Mouse (Mus musculus) forebrain, embryonic 11.5 days (tissue): ENCODE results near the gene Omp. TPM values are rescaled to one million over a fixed set of nuclear protein-coding genes. Genes with fewer than 3 reads are reported as not detected.
A peak's percentile ranks its signal among the peaks of the same experiment; 100 is the strongest.

Experiments
- ATAC-seq: fragments of 200-750 bp; cut with Nextera tagmentation; replicated peaks from 2 replicates; pipeline ENCODE4 v1.8.0; 2017; ENCODE audit warnings: moderate TSS enrichment; ENCODE audit not compliant: low FRiP score
- DNase-seq: peaks from one replicate; pipeline ENCODE4 v3.0.0-alpha.2; 2017; ENCODE audit warnings: low spot score
- H3K27ac ChIP-seq: fragments of 300-500 bp; sonication (generic); 2 replicates; pipeline ENCODE4 v1.5.1; 2014; ENCODE audit warnings: low read depth, low read length
- H3K27me3 ChIP-seq: fragments of 300-500 bp; sonication (generic); 2 replicates; pipeline ENCODE4 v1.6.1; 2014; ENCODE audit warnings: mild to moderate bottlenecking, low read length, mixed read lengths; ENCODE audit not compliant: control insufficient read depth, insufficient read depth
- H3K36me3 ChIP-seq: fragments of 300-500 bp; sonication (generic); 2 replicates; pipeline ENCODE4 v1.6.1; 2014; ENCODE audit warnings: mild to moderate bottlenecking, low read length, moderate library complexity, mixed read lengths; ENCODE audit not compliant: control insufficient read depth, insufficient read depth
- H3K4me1 ChIP-seq: fragments of 300-500 bp; sonication (generic); replicated peaks from 2 replicates; pipeline ENCODE4 v1.6.1; 2014; ENCODE audit warnings: low read length, mixed read lengths; ENCODE audit not compliant: control insufficient read depth, insufficient read depth
- H3K4me2 ChIP-seq: fragments of 300-500 bp; sonication (generic); 2 replicates; pipeline ENCODE4 v1.6.1; 2014; ENCODE audit warnings: low read depth, mild to moderate bottlenecking, low read length, moderate library complexity, mixed read lengths; ENCODE audit not compliant: severe bottlenecking
- H3K4me3 ChIP-seq: fragments of 300-500 bp; sonication (generic); 2 replicates; pipeline ENCODE4 v1.5.1; 2014; ENCODE audit warnings: low read depth, low read length
- H3K9ac ChIP-seq: fragments of 300-500 bp; sonication (generic); 2 replicates; pipeline ENCODE4 v1.6.1; 2014; ENCODE audit warnings: low read length
- H3K9me3 ChIP-seq: fragments of 300-500 bp; sonication (generic); 2 replicates; pipeline ENCODE4 v1.6.1; 2016; ENCODE audit warnings: low read length, mixed read lengths; ENCODE audit not compliant: control insufficient read depth
- WGBS: fragments of 180-500 bp; shearing (Covaris S2); extraction: QIAGEN DNeasy Blood & Tissue Kit; methylation state at CpG from one replicate; pipeline ENCODE4 v1.1.7; 2014; 5-methylcytosine and 5-hydroxymethylcytosine counted together
- polyA plus RNA-seq: library from polyadenylated mRNA; unstranded; fragments of >200 nt; fragmentation: Nextera tagmentation; extraction: Ambion mirVana; gene quantifications from 2 replicates; pipeline ENCODE4 v1.2.1, GENCODE M21; 2014

The Omp gene
- polyA plus RNA-seq, 1 experiment from 2014 or later = not detected

- peak overlapping the region; percentile 10; the same call in 1 of the 2 replicates for H3K4me3 ChIP-seq
- peak overlapping the region; percentile 35; the same call in 1 of the 2 replicates for H3K9ac ChIP-seq
- 10% methylated on average over 7 of the region's 7 CpGs for WGBS
- DNase-seq = peak; percentile 84
- H3K9me3 ChIP-seq = no peaks in the 10 kb centered on the region
- H3K27me3 ChIP-seq = no peaks in the 10 kb centered on the region
- ATAC-seq = peak; percentile 72
- no peaks in the 10 kb centered on the region for H3K36me3 ChIP-seq
- H3K4me2 ChIP-seq = peak overlapping the region; percentile 55; the same call in 1 of the 2 replicates
- H3K27ac ChIP-seq = no peak overlapping the region
- H3K4me1 ChIP-seq = no peaks in the 10 kb centered on the region
These were observed 25.0 kb downstream of the Omp start for GRCm38 (mm10) chr7:98120325-98120724.

DNA sequence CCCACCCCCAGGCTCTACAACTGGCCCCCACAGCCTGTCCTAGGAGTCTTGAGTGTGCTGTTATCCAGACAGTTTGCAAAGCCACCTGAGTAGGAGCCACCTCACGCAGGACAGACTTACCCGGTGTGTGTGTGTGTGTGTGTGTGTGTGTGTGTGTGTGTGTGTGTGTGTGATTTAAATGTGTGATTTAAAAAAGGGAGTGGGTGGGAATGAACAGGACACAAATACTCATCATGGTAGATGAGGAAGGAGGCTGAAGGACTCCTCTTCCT, 25.4 kb downstream of the Omp start:
- 72% methylated on average over 2 of the region's 2 CpGs for WGBS
- H3K4me3 ChIP-seq = no peak overlapping the region
- DNase-seq (no peak), ATAC-seq (peak; percentile 49; the same call in 1 of the 2 replicates)
- H3K4me2 ChIP-seq = no peak overlapping the region
- H3K9ac ChIP-seq = no peak overlapping the region
- no peaks in the 10 kb centered on the region for H3K9me3 ChIP-seq
- no peak overlapping the region for H3K27ac ChIP-seq
- no peaks in the 10 kb centered on the region for H3K27me3 ChIP-seq
- no peaks in the 10 kb centered on the region for H3K36me3 ChIP-seq
- no peaks in the 10 kb centered on the region for H3K4me1 ChIP-seq

GRCm38 (mm10) chr7:98119179-98119960, 25.9 kb downstream of the Omp start, which contains the start of gene Myo7a:
Gene Myo7a, minus strand, starts transcription at chr7:98119524.
- H3K4me2 ChIP-seq = peak within 1 kb of the TSS; percentile 55; the same call in 1 of the 2 replicates
- H3K4me1 ChIP-seq = no peaks in the 10 kb centered on the region
- DNase-seq = no peak
- H3K27me3 ChIP-seq = no peaks in the 10 kb centered on the region
- 26% methylated on average over 9 of the region's 9 CpGs for WGBS
- no peak within 1 kb of the TSS for H3K27ac ChIP-seq
- no peaks in the 10 kb centered on the region for H3K9me3 ChIP-seq
- H3K9ac ChIP-seq = peak within 1 kb of the TSS; percentile 35; the same call in 1 of the 2 replicates
- H3K4me3 ChIP-seq = peak within 1 kb of the TSS; percentile 10; the same call in 1 of the 2 replicates
- ATAC-seq = peak; percentile 18
- H3K36me3 ChIP-seq = no peaks in the 10 kb centered on the region

GRCm38 (mm10) chr7:98117012-98117660, 28.2 kb downstream of the Omp start:
- H3K27ac ChIP-seq = no peak overlapping the region

DNA sequence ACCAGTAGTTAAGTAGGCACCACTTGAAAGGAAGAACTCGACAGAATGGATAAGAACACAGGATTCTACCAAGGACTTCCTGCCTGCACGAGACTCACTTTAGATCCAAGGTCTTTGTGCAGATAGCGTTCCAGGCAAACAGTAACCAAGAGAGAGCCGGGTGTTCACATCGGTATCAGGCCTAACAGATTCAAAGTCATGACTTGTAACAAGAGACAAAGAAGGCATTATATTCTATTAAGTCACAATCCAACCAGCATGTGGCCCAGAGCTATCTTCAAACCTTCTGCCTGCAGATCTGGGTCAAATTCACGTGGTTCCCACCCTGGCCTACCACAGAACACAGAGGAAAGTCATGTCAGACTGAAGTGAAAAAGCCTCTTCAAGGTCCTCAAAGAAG, 30.6 kb downstream of the Omp start:
- WGBS = 73% methylated on average over 6 of the region's 6 CpGs
- no peak overlapping the region for H3K4me3 ChIP-seq
- ATAC-seq (no peak), DNase-seq (no peak)
- no peak overlapping the region for H3K4me2 ChIP-seq
- H3K9me3 ChIP-seq = no peaks in the 10 kb centered on the region
- no peaks in the 10 kb centered on the region for H3K36me3 ChIP-seq
- H3K27ac ChIP-seq = no peak overlapping the region
- H3K27me3 ChIP-seq = peaks cover 8% of the 10 kb centered on the region; the same call in 1 of the 2 replicates
- no peak overlapping the region for H3K9ac ChIP-seq
- H3K4me1 ChIP-seq = no peaks in the 10 kb centered on the region; the same call in 1 of the 2 replicates

More at GRCm38 (mm10) chr7:98117012-98117660, 28.2 kb downstream of the Omp start:
- WGBS = 79% methylated on average over 11 of the region's 11 CpGs
- ATAC-seq = no peak
- no peak for DNase-seq
- Histone ChIP-seq H3K4me3 (no peak overlapping the region), H3K9me3 (no peaks in the 10 kb centered on the region), H3K36me3 (no peaks in the 10 kb centered on the region), H3K27me3 (0 out of 2 replicates have a peak, but pooled peaks cover 2% of the 10 kb centered on the region), H3K4me1 (no peaks in the 10 kb centered on the region), H3K4me2 (no peak overlapping the region), H3K9ac (no peak overlapping the region)

- no peak overlapping the region for H3K27ac ChIP-seq
- peak overlapping the region; percentile 35; the same call in 1 of the 2 replicates for H3K9ac ChIP-seq
- peak overlapping the region; percentile 43; the same call in 1 of the 2 replicates for H3K4me2 ChIP-seq
- peaks cover 8% of the 10 kb centered on the region; the same call in 1 of the 2 replicates for H3K27me3 ChIP-seq
- WGBS = 7% methylated on average over 25 of the region's 25 CpGs
- 0 out of 2 replicates have a peak, but pooled peaks have one; percentile 15 for ATAC-seq
- 0 out of 2 replicates have a peak overlapping the region, but pooled peaks have one; percentile 2 for H3K4me3 ChIP-seq
- no peaks in the 10 kb centered on the region; the same call in 1 of the 2 replicates for H3K4me1 ChIP-seq
- H3K36me3 ChIP-seq = no peaks in the 10 kb centered on the region
- no peak for DNase-seq
- no peaks in the 10 kb centered on the region for H3K9me3 ChIP-seq
These were observed 34.1 kb downstream of the Omp start for GRCm38 (mm10) chr7:98111233-98111632.

DNA sequence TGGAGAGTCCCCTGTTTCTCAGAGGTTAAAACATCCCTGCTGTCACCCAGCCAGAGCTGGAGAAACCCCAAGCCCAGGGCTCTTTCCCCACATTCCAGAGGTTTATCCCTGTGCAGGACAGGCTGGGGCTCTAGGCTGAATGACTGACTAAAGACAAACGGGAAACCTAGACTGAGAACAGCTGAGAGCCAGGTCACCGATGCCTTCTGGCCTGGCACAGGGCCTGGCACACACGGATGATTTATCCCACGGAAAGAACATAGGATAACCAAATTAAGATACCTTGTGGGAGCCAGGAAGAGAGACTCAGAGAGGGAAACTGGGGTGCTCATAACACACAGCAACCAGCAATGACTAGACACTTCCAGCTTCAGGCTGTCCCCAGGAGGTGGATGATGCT, 35.5 kb downstream of the Omp start:
- Histone ChIP-seq H3K4me2 (no peak overlapping the region), H3K4me1 (no peaks in the 10 kb centered on the region; the same call in 1 of the 2 replicates)
- 82% methylated on average over 4 of the region's 4 CpGs for WGBS

DNA sequence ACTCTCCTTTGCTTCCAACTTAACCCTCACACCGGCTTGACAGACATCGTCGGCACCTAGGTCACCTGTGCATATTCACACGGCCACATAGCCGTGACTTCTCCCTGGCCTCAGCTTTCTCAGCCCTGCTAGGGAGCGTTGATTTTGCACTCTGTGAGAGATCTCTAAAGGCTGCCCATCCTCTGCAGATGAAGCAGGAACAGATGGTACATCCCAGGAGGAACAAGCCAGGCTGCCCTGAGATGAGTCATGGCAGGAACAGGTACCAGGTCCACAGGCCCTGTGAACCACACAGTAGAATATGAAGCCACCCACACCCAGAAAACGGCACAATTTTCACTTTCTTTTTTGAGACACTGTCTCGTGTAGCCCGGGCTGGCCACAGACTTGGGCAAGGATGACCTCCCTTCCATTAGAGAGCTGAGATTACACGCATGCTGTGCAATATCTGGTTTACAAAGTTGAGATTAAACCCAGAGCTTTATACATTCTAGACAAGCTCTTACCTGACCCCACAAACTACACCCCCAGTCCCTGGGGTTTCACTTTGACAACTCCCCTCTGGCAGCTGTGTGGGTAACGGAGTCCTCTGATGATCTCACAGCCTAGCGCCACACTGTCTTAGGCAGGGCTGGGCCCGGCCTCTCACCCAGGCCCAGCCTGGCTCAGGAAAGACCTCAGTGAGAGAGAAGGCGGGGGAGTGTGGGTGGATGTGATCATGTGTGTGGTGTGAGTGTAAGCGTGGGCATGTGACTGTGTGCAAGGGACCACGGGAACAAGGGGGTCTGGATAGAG, 36.5 kb downstream of the Omp start:
- 83% methylated on average over 16 of the region's 16 CpGs for WGBS
- H3K9ac ChIP-seq = no peak overlapping the region
- no peaks in the 10 kb centered on the region for H3K9me3 ChIP-seq
- peaks cover 8% of the 10 kb centered on the region; the same call in 1 of the 2 replicates for H3K27me3 ChIP-seq
- H3K4me3 ChIP-seq = no peak overlapping the region
- no peaks in the 10 kb centered on the region for H3K36me3 ChIP-seq
- H3K27ac ChIP-seq = no peak overlapping the region
- no peak overlapping the region for H3K4me2 ChIP-seq
- ATAC-seq (no peak), DNase-seq (no peak)
- H3K4me1 ChIP-seq = no peaks in the 10 kb centered on the region; the same call in 1 of the 2 replicates

More for the DNA sequence above, 35.5 kb downstream of the Omp start:
- DNase-seq (no peak), ATAC-seq (no peak)
- no peak overlapping the region for H3K9ac ChIP-seq
- no peak overlapping the region for H3K27ac ChIP-seq
- H3K4me3 ChIP-seq = no peak overlapping the region
- H3K36me3 ChIP-seq = no peaks in the 10 kb centered on the region
- no peaks in the 10 kb centered on the region for H3K9me3 ChIP-seq
- peaks cover 8% of the 10 kb centered on the region; the same call in 1 of the 2 replicates for H3K27me3 ChIP-seq
